Mouse (Mus musculus): ENCODE results near the gene 6330403K07Rik.

The 6330403K07Rik gene

GRCm38 (mm10) chr11:71033163-71033761 lies at the start of gene 6330403K07Rik:
6330403K07Rik (minus strand) TSS chr11:71033513.
- DNase-seq (ENCODE audit: low read depth, low spot score): no peak

- DNase-seq (ENCODE audit: low read depth, low spot score): no peak
These were observed 43.0 kb upstream of the 6330403K07Rik start for GRCm38 (mm10) chr11:71076342-71076741.

- DNase-seq (ENCODE audit: low read depth, low spot score): peak; percentile 32
These were observed 19.2 kb upstream of the 6330403K07Rik start for GRCm38 (mm10) chr11:71052554-71052953.

GRCm38 (mm10) chr11:71039526-71040298 lies 6.4 kb upstream of the 6330403K07Rik start:
- DNase-seq (ENCODE audit: low read depth, low spot score): no peak

- DNase-seq (ENCODE audit: low read depth, low spot score): no peak
These were observed 686 bp downstream of the 6330403K07Rik start for GRCm38 (mm10) chr11:71032491-71033162.

- DNase-seq (ENCODE audit: low read depth, low spot score): no peak
These were observed 1.2 kb downstream of the 6330403K07Rik start for GRCm38 (mm10) chr11:71032070-71032469.

- DNase-seq (ENCODE audit: low read depth, low spot score): no peak
These were observed 3.8 kb downstream of the 6330403K07Rik start for GRCm38 (mm10) chr11:71029403-71030118.

- no peak for DNase-seq (ENCODE audit: low read depth, low spot score)
These were observed 5.0 kb downstream of the 6330403K07Rik start for GRCm38 (mm10) chr11:71028280-71028679.

- peak; percentile 98 for DNase-seq (ENCODE audit: low read depth, low spot score)
These were observed 13.9 kb downstream of the 6330403K07Rik start, which contains the start of the genes Mis12 and Derl2 for GRCm38 (mm10) chr11:71019201-71020068. Mis12 (plus strand) TSS chr11:71019611. Derl2 (minus strand) TSS chr11:71019841.

- DNase-seq (ENCODE audit: low read depth, low spot score): no peak
These were observed 14.7 kb downstream of the 6330403K07Rik start for GRCm38 (mm10) chr11:71018416-71019200.

GRCm38 (mm10) chr11:71017051-71017450 lies 16.3 kb downstream of the 6330403K07Rik start:
- no peak for DNase-seq (ENCODE audit: low read depth, low spot score)

- no peak for DNase-seq (ENCODE audit: low read depth, low spot score)
These were observed 20.6 kb downstream of the 6330403K07Rik start for GRCm38 (mm10) chr11:71012743-71013142.

- DNase-seq (ENCODE audit: low read depth, low spot score): no peak
These were observed 25.0 kb downstream of the 6330403K07Rik start for GRCm38 (mm10) chr11:71008321-71008720.

- DNase-seq (ENCODE audit: low read depth, low spot score): no peak
These were observed 25.5 kb downstream of the 6330403K07Rik start for GRCm38 (mm10) chr11:71007831-71008230.

- DNase-seq (ENCODE audit: low read depth, low spot score): no peak
These were observed 26.3 kb downstream of the 6330403K07Rik start for GRCm38 (mm10) chr11:71007026-71007425.

GRCm38 (mm10) chr11:71005046-71005445 lies 28.3 kb downstream of the 6330403K07Rik start:
- no peak for DNase-seq (ENCODE audit: low read depth, low spot score)

- peak; percentile 96 for DNase-seq (ENCODE audit: low read depth, low spot score)
These were observed 29.0 kb downstream of the 6330403K07Rik start, which contains the start of gene Dhx33 for GRCm38 (mm10) chr11:71004316-71004773. Dhx33 (minus strand) TSS chr11:71004437.

GRCm38 (mm10) chr11:71003611-71004315 lies 29.6 kb downstream of the 6330403K07Rik start:
- no peak for DNase-seq (ENCODE audit: low read depth, low spot score)

- DNase-seq (ENCODE audit: low read depth, low spot score): no peak
These were observed 32.1 kb downstream of the 6330403K07Rik start for GRCm38 (mm10) chr11:71001167-71001566.

All from retina, adult 2 months (tissue).